Mouse (Mus musculus): ENCODE results near the gene Dpp4. TPM values are rescaled to one million over a fixed set of nuclear protein-coding genes. Genes with fewer than 3 reads are reported as not detected.

The Dpp4 gene
- total and polyA plus RNA-seq, 2 experiments, result 31.0 to 122 TPM

GRCm38 (mm10) chr2:62396799-62397198 lies 15.2 kb downstream of the Dpp4 start:
- Histone ChIP-seq H3K27me3 (ENCODE audit: control insufficient read depth, insufficient read depth, low read length) (no peaks in the 10 kb centered on the region), H3K36me3 (ENCODE audit: control insufficient read depth, insufficient read depth, low read length) (peaks cover 7% of the 10 kb centered on the region; the same call in 1 of the 2 replicates), H3K9ac (ENCODE audit: low read depth, low read length) (no peak overlapping the region), H3K27ac (replicated peaks; ENCODE audit: insufficient read depth, low read depth, low read length) (no peak overlapping the region), H3K4me1 (ENCODE audit: control insufficient read depth, insufficient read depth, low read length) (peaks cover 5% of the 10 kb centered on the region), H3K79me2 (ENCODE audit: control insufficient read depth, insufficient read depth, low read length) (peaks cover 13% of the 10 kb centered on the region; the same call in 1 of the 2 replicates), H3K4me3 (ENCODE audit: insufficient read depth, low read depth, low read length) (no peak overlapping the region)
- WGBS, result 20% methylated on average over 1 of the region's 1 CpGs
- no peak for TF ChIP-seq POLR2A (IDR thresholded peaks at IDR 0.05; ENCODE audit: extremely low read depth, insufficient read depth, low read length)
- no peak for TF ChIP-seq CTCF (IDR thresholded peaks at IDR 0.05; ENCODE audit: low read depth, low read length)
- DNase-seq (ENCODE audit: extremely low read depth, low read depth, low spot score), result peak; percentile 40

DNA sequence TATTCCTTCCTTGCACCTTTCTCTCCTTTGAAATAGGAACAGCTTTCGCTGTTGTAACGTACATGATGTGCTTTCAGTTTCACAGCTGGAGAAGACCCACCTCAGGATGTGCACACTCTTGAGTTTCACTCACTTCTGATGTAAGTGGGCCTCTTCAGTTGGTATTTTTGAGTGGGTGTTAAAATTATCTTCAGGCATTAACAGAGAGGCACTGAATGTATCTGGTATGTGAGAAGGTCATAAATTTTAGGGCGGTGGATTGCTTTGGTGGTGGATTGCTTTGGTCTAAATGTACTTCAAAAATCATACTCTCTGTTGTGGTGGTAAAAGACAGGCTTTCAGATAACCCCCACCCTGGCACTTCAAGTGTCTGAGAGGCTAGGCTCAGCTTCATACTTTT lies 17.2 kb downstream of the Dpp4 start:
- peaks cover 10% of the 10 kb centered on the region; the same call in 1 of the 2 replicates for H3K79me2 ChIP-seq (ENCODE audit: control insufficient read depth, insufficient read depth, low read length)
- H3K9ac ChIP-seq (ENCODE audit: low read depth, low read length), result no peak overlapping the region
- H3K27ac ChIP-seq (replicated peaks; ENCODE audit: insufficient read depth, low read depth, low read length), result no peak overlapping the region
- peaks cover 12% of the 10 kb centered on the region for H3K4me1 ChIP-seq (ENCODE audit: control insufficient read depth, insufficient read depth, low read length)
- H3K27me3 ChIP-seq (ENCODE audit: control insufficient read depth, insufficient read depth, low read length), result no peaks in the 10 kb centered on the region
- TF ChIP-seq POLR2A (IDR thresholded peaks at IDR 0.05; ENCODE audit: extremely low read depth, insufficient read depth, low read length) (no peak), CTCF (IDR thresholded peaks at IDR 0.05; ENCODE audit: low read depth, low read length) (no peak)
- H3K36me3 ChIP-seq (ENCODE audit: control insufficient read depth, insufficient read depth, low read length), result peaks cover 7% of the 10 kb centered on the region; the same call in 1 of the 2 replicates
- no peak for DNase-seq (ENCODE audit: extremely low read depth, low read depth, low spot score)
- H3K4me3 ChIP-seq (ENCODE audit: insufficient read depth, low read depth, low read length), result no peak overlapping the region
- WGBS, result 93% methylated on average over 3 of the region's 3 CpGs

- H3K27me3 ChIP-seq (ENCODE audit: control insufficient read depth, insufficient read depth, low read length), result no peaks in the 10 kb centered on the region
- no peak overlapping the region for H3K27ac ChIP-seq (replicated peaks; ENCODE audit: insufficient read depth, low read depth, low read length)
- peaks cover 10% of the 10 kb centered on the region; the same call in 1 of the 2 replicates for H3K79me2 ChIP-seq (ENCODE audit: control insufficient read depth, insufficient read depth, low read length)
Observed at GRCm38 (mm10) chr2:62392098-62392497, 19.9 kb downstream of the Dpp4 start.

GRCm38 (mm10) chr2:62390961-62391461 lies 21.0 kb downstream of the Dpp4 start:
- H3K4me3 ChIP-seq (ENCODE audit: insufficient read depth, low read depth, low read length), result peak overlapping the region; percentile 1; the same call in 1 of the 2 replicates
- 0 out of 2 replicates have a peak overlapping the region, but pooled peaks have one; percentile 14 for H3K9ac ChIP-seq (ENCODE audit: low read depth, low read length)
- peaks cover 10% of the 10 kb centered on the region for H3K4me1 ChIP-seq (ENCODE audit: control insufficient read depth, insufficient read depth, low read length)
- H3K27me3 ChIP-seq (ENCODE audit: control insufficient read depth, insufficient read depth, low read length), result no peaks in the 10 kb centered on the region
- peaks cover 10% of the 10 kb centered on the region; the same call in 1 of the 2 replicates for H3K79me2 ChIP-seq (ENCODE audit: control insufficient read depth, insufficient read depth, low read length)
- 17% methylated on average over 12 of the region's 12 CpGs for WGBS
- peak; percentile 96 for DNase-seq (ENCODE audit: extremely low read depth, low read depth, low spot score)
- TF ChIP-seq CTCF (IDR thresholded peaks at IDR 0.05; ENCODE audit: low read depth, low read length) (no peak), POLR2A (IDR thresholded peaks at IDR 0.05; ENCODE audit: extremely low read depth, insufficient read depth, low read length) (no peak)
- H3K27ac ChIP-seq (replicated peaks; ENCODE audit: insufficient read depth, low read depth, low read length), result peak overlapping the region; percentile 61
- H3K36me3 ChIP-seq (ENCODE audit: control insufficient read depth, insufficient read depth, low read length), result peaks cover 11% of the 10 kb centered on the region

More at GRCm38 (mm10) chr2:62392098-62392497, 19.9 kb downstream of the Dpp4 start:
- Histone ChIP-seq H3K36me3 (ENCODE audit: control insufficient read depth, insufficient read depth, low read length) (peaks cover 5% of the 10 kb centered on the region; the same call in 1 of the 2 replicates), H3K4me1 (ENCODE audit: control insufficient read depth, insufficient read depth, low read length) (peaks cover 7% of the 10 kb centered on the region), H3K9ac (ENCODE audit: low read depth, low read length) (no peak overlapping the region), H3K4me3 (ENCODE audit: insufficient read depth, low read depth, low read length) (no peak overlapping the region)
- TF ChIP-seq POLR2A (IDR thresholded peaks at IDR 0.05; ENCODE audit: extremely low read depth, insufficient read depth, low read length) (no peak), CTCF (IDR thresholded peaks at IDR 0.05; ENCODE audit: low read depth, low read length) (no peak)
- 66% methylated on average over 3 of the region's 3 CpGs for WGBS
- DNase-seq (ENCODE audit: extremely low read depth, low read depth, low spot score), result no peak

DNA sequence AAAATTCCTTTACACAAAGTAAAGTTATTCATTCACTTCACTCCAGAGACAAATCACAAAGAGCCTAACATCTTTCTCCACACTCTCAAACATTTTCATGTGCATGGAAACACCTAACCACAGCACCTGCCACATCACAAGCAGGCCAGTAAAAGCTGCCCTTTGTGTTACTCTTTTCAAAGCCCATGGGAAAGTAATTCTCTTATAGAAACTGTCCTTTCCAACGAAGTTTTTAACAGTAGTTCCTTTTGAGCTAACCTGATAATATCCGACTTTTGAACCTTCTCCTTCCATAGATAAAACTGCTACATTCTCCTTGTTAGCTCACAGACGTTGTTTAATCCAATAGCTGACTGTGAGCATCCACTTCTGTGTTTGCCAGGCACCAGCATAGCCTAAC lies 21.7 kb downstream of the Dpp4 start:
- H3K4me1 ChIP-seq (ENCODE audit: control insufficient read depth, insufficient read depth, low read length), result peaks cover 12% of the 10 kb centered on the region
- peaks cover 18% of the 10 kb centered on the region for H3K36me3 ChIP-seq (ENCODE audit: control insufficient read depth, insufficient read depth, low read length)
- no peak overlapping the region for H3K9ac ChIP-seq (ENCODE audit: low read depth, low read length)
- DNase-seq (ENCODE audit: extremely low read depth, low read depth, low spot score), result no peak
- H3K79me2 ChIP-seq (ENCODE audit: control insufficient read depth, insufficient read depth, low read length), result peaks cover 10% of the 10 kb centered on the region; the same call in 1 of the 2 replicates
- no peak overlapping the region for H3K4me3 ChIP-seq (ENCODE audit: insufficient read depth, low read depth, low read length)
- TF ChIP-seq POLR2A (IDR thresholded peaks at IDR 0.05; ENCODE audit: extremely low read depth, insufficient read depth, low read length), result no peak
- TF ChIP-seq CTCF (IDR thresholded peaks at IDR 0.05; ENCODE audit: low read depth, low read length), result no peak
- no peaks in the 10 kb centered on the region for H3K27me3 ChIP-seq (ENCODE audit: control insufficient read depth, insufficient read depth, low read length)
- no peak overlapping the region for H3K27ac ChIP-seq (replicated peaks; ENCODE audit: insufficient read depth, low read depth, low read length)
- 47% methylated on average over 3 of the region's 3 CpGs for WGBS

- peak; percentile 34 for DNase-seq (ENCODE audit: extremely low read depth, low read depth, low spot score)
- TF ChIP-seq POLR2A (IDR thresholded peaks at IDR 0.05; ENCODE audit: extremely low read depth, insufficient read depth, low read length) (no peak), CTCF (IDR thresholded peaks at IDR 0.05; ENCODE audit: low read depth, low read length) (no peak)
- H3K27me3 ChIP-seq (ENCODE audit: control insufficient read depth, insufficient read depth, low read length), result no peaks in the 10 kb centered on the region
- H3K79me2 ChIP-seq (ENCODE audit: control insufficient read depth, insufficient read depth, low read length), result peaks cover 3% of the 10 kb centered on the region; the same call in 1 of the 2 replicates
- H3K4me1 ChIP-seq (ENCODE audit: control insufficient read depth, insufficient read depth, low read length), result peaks cover 12% of the 10 kb centered on the region
- H3K27ac ChIP-seq (replicated peaks; ENCODE audit: insufficient read depth, low read depth, low read length), result no peak overlapping the region
- 69% methylated on average over 4 of the region's 4 CpGs for WGBS
- H3K4me3 ChIP-seq (ENCODE audit: insufficient read depth, low read depth, low read length), result no peak overlapping the region
- H3K36me3 ChIP-seq (ENCODE audit: control insufficient read depth, insufficient read depth, low read length), result peaks cover 23% of the 10 kb centered on the region
- H3K9ac ChIP-seq (ENCODE audit: low read depth, low read length), result no peak overlapping the region
Observed at GRCm38 (mm10) chr2:62388841-62389240, 23.2 kb downstream of the Dpp4 start.

All from liver, adult 2 months (tissue).